Mouse (Mus musculus) telencephalon, adult 2 months (tissue): ENCODE results near the gene Taldo1.
A peak's percentile ranks its signal among the peaks of the same experiment; 100 is the strongest.

ENCODE experiments used
- DNase-seq: peaks from one replicate; pipeline ENCODE4 v3.0.0-alpha.2; 2011; ENCODE audit warnings: low read depth, low spot score

The Taldo1 gene

GRCm38 (mm10) chr7:141391625-141392551 is at the start of gene Taldo1:
Gene Taldo1, plus strand, starts transcription at chr7:141392199.
- peak; percentile 89 for DNase-seq

- DNase-seq = no peak
These were observed 48.8 kb upstream of the Taldo1 start for GRCm38 (mm10) chr7:141343230-141343629.

DNA sequence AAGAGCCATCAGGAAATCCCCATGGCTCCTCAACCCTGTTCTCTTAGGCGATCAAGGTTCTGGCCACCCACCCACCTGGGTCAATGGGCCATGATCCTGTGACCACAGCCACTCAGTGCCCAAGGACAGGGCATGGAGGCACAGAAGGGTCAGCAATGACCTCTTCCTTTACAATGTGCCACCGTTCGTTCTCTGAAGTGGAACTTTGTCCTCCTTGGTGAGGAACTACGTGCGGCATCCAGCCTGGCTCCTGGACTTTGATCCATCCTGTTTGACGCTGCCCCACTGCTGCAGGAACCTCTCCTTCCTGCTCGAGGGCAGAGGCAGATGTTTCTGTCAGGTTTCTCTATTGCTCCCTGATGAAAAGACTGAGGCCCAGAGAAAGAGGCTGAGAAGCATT is 48.3 kb upstream of the Taldo1 start:
- no peak for DNase-seq

DNA sequence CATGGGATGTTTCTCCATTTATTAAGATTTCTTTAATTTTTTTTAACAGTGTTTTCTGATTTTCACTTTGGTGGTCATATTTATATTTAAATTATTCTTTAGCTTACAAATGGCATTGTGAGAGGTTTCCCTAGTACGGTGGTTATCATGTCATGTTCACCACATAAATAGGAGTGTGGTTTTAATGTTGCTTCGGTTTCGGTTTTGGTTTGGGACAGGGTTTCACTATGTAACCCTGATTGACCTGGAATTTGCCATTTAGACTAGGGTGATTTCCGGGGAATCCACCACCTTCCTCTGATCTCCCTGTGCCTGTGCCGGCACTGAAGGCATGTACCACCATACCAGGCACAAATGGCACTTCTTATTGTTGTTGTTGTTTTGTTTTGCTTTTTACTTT is 47.2 kb upstream of the Taldo1 start:
- no peak for DNase-seq

GRCm38 (mm10) chr7:141351061-141351460 is 40.9 kb upstream of the Taldo1 start:
- DNase-seq = no peak

- no peak for DNase-seq
These were observed 36.9 kb upstream of the Taldo1 start for GRCm38 (mm10) chr7:141355051-141355450.

GRCm38 (mm10) chr7:141355626-141356326 is 36.2 kb upstream of the Taldo1 start:
- no peak for DNase-seq

GRCm38 (mm10) chr7:141356971-141357370 is 35.0 kb upstream of the Taldo1 start:
- DNase-seq = no peak

- no peak for DNase-seq
These were observed 30.5 kb upstream of the Taldo1 start for GRCm38 (mm10) chr7:141361510-141361909.

DNA sequence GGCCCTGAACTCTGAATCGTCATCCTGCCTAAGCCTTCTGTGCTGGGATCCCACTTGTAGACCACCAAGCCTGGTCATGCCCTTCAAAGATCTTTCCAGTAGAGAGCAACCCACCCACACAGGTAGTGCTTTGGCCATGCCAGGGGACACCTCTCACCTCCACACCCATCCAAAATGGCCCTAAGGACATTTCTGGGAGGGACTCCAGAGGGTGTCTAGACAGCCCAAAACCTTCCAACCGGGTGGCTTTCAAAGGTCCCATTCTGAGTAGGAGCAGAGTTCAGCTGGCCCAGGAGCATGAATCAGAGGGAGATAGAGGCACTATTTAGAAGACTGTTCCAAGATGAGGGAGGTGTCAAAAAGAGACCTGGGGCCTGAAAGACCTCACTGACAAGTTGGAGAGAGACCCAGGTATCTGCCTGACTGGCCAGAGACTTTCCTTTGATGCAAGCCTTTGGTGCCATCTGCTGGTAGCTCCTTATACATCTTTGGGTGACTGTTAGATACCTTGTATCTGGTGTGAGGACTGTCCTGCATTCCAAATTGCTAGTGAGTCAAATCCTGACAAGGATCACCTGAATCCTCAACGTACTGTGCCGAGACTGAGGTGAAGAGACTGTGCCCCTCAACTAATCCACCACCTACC is 28.8 kb upstream of the Taldo1 start:
- DNase-seq = peak; percentile 50

DNA sequence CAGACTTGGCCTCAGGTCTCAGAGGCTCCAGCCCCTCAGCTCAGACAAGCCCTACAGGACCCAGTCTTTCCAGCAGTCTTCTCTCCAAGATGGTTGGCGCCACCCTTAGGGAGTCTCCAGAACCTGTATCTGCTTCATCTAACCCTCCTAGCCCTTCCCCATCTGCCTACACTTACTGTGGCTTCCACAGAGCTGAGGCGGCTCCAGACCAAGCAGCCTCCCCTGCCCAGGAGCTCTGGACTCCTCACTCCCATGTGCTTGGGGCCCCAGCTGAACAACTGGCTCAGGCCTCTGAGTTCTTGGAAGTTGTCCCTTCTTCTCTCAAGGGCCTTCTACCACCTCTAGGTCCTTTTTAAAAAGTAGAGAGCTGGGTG is 28.3 kb upstream of the Taldo1 start:
- no peak for DNase-seq

GRCm38 (mm10) chr7:141364349-141365048 is 27.5 kb upstream of the Taldo1 start:
- DNase-seq = no peak

GRCm38 (mm10) chr7:141365049-141365445 is 27.0 kb upstream of the Taldo1 start:
- peak; percentile 69 for DNase-seq

DNA sequence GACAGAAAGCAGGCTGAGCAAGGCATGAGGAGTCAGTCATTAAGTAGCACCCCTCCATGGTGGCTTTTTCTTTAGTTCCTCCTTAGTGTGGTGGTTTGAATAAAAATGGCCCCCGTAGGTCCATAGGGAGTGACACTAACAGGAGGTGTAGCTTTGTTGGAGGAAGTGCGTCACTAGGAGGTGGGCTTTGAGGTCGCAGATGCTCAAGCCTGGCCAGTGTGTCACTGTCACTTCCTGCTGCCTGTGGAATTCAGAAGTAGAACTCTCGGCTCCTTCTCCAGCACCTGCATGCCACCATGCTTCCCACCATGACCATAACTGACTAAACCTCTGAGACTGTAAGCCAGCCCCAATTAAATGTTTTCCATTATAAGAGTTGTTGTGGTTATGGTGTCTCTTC is 24.6 kb upstream of the Taldo1 start:
- DNase-seq = no peak

DNA sequence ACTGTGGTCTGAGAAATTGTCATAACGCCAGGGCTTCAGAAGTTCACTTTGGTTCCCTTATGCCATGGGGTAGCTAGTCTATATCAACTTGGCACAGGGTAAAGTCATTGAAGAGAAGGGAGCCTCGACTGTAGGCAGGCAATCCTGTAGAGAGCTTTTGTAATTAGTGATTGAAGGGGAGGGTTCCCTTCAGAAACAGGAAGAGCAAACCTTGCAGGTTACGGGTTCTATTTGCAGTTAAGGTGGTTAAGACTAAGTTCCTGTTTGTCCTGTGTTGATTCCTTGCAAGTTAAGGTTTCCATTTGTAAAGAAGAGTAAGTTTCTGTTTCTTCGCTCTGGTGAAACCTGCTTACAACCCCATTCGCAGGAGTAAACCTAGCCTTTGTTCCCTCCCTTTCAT is 22.1 kb upstream of the Taldo1 start:
- no peak for DNase-seq

DNA sequence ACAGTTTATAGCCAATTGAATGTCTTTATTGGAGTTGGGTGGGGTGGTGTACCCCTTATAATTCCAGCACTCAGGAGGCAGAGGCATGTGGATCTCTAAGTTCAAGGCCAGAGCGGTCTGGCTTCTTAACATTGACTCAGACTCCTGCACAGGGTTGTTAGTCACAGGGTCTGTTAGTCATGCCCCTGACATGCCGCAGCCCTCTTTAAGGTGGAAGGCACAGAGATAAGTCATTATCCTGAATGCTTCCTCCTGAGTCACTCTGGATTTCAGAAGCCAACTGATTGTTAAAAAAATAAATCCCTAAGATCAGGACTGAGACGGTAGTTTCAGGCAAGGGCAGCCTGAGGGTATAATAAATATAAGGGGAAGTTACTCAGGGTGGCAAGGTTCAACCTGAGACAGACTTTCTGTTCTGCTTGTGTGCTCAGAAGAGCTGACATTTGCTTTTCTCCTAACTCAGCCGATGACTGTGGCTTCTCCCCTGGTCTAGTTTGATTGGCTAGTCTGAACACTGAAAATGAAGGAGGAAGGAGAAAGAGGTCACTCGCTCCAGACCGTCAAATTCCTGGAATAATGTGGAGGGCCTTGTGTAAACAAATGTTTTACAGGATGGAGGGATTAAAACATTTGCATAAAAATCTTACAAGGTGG is 19.9 kb upstream of the Taldo1 start:
- no peak for DNase-seq

GRCm38 (mm10) chr7:141373611-141374010 is 18.4 kb upstream of the Taldo1 start:
- no peak for DNase-seq

DNA sequence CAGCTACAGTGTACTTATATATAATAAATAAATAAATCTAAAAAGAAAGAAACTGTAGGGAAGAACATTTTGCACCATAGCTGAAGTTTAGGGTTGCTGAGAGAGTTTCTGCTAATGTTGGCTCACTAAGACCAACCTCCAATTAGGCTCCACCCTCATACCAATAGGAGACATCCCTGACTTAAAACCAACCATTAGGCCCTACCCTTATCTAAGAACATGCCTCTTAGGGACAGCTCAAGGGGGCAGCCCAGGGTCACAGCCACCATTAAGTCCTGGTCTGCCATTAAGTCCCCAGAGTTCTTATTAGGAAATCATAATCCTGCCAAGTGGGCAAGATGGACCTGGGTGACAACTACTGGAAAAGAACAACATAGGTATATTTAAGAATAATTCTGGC is 17.6 kb upstream of the Taldo1 start:
- DNase-seq = no peak

DNA sequence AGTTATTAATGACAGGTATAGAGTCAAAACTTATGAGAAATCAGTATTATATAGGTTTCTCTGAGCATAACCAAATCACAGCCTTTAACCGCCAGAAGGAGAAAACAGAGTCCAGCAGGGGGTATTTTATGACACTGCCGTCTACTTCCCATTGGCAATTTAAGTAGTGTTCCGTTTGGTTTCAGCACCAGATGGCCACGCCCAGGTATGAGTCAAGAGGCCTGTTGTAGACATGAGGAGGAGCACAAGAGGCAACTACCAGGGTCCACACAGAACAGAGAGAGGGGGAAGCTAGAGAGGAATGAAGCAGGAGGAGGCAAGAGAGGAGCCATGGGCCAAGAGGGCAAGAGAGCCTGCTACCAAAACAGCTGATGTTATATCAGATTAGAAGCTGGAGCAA is 12.4 kb upstream of the Taldo1 start:
- DNase-seq = no peak

GRCm38 (mm10) chr7:141381068-141381835 is 10.7 kb upstream of the Taldo1 start:
- DNase-seq = no peak
